Mouse (Mus musculus) right cerebral cortex, postnatal 25 days (tissue): ENCODE data around the gene Mterf1b.

Experiments used
- DNase-seq: peaks from one replicate; pipeline ENCODE4 v3.0.0; 2022

Mterf1b gene

DNA sequence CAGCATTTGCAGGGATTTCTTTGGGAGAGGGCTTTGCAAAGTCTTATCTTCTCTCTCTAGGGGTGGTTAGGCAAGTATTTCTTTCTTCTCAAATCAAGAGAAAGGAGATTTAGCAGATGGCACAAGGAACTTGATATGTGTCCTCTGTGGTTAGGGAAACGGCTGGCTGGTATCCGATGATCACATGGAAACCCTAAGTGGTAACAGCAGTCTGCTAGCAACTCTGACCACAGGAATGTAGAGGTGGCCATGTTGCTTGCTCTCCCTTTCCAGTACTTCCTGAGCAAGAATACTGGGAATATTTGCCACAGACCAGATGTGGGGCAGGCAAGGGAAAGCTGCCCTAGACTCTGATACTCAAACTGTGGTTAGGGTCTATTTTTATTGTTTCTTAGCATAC, 53.9 kb downstream of the Mterf1b start:
- no peak for DNase-seq
